In genomic region chr8:121620801-121621516, GRCm38 (mm10) we compare ENCODE assay signal across 9 mouse cellular contexts. TPM values are rescaled to one million over a fixed set of nuclear protein-coding genes. Genes with fewer than 3 reads are reported as not detected.
DNase-seq lines count a peak whose midpoint lies in the region; ATAC-seq and TF ChIP-seq lines count a peak whose summit lies in the region.
"Had no signal": no experiment of that assay in that cellular context is flagged by ENCODE, and none has a peak within 500 bp of the region (broad histone marks: within the 10 kb centered on the region; RNA-seq: fewer than 3 reads in every experiment).

No protein-coding gene starts in this region.

- no peak for TF ChIP-seq POLR2A in liver, adult 2 months (IDR thresholded peaks at IDR 0.05; ENCODE audit: extremely low read depth, insufficient read depth, low read length)

- peak; percentile 47 to 80 for DNase-seq in adrenal gland, adult (ENCODE audit: inconsistent age in 2 of 2, low spot score in 1 of 2)
- DNase-seq in adrenal gland, adult 18-20 months (ENCODE audit: low spot score in 2 of 2) = no peak
- DNase-seq in liver, adult 2 months (ENCODE audit: extremely low read depth, low read depth, low spot score) = peak; percentile 66
- no peak for DNase-seq in liver, embryonic 11.5 days (ENCODE audit: low spot score)
- peak; percentile 80 for DNase-seq in kidney, adult 18-20 months
- peak; percentile 69 for DNase-seq in lung, postnatal 14 days

- no peaks in the 10 kb centered on the region for H3K9me3 ChIP-seq in liver, embryonic 11.5 days (ENCODE audit: control insufficient read depth, low read length)
- H3K9me3 ChIP-seq: midbrain, embryonic 12.5 days had no signal

- TF ChIP-seq CTCF in liver, adult 2 months (IDR thresholded peaks at IDR 0.05; ENCODE audit: low read depth, low read length) = no peak

- H3K27ac ChIP-seq in liver, adult 2 months (replicated peaks; ENCODE audit: insufficient read depth, low read depth, low read length) = peak overlapping the region; percentile 1
- no peak overlapping the region for H3K27ac ChIP-seq in liver, embryonic 11.5 days (ENCODE audit: low read depth, low read length)
- H3K27ac ChIP-seq: midbrain, embryonic 12.5 days had no signal

- no peaks in the 10 kb centered on the region for H3K36me3 ChIP-seq in liver, adult 2 months (ENCODE audit: control insufficient read depth, insufficient read depth, low read length)
- no peaks in the 10 kb centered on the region; the same call in 1 of the 2 replicates for H3K36me3 ChIP-seq in liver, embryonic 11.5 days (ENCODE audit: control insufficient read depth, insufficient read depth, low read length)

- H3K79me2 ChIP-seq in liver, adult 2 months (ENCODE audit: control insufficient read depth, insufficient read depth, low read length) = peaks cover 55% of the 10 kb centered on the region

- no peak overlapping the region for H3K9ac ChIP-seq in liver, adult 2 months (ENCODE audit: low read depth, low read length)
- H3K9ac ChIP-seq in liver, embryonic 11.5 days (ENCODE audit: low read depth, low read length) = no peak overlapping the region
- H3K9ac ChIP-seq: midbrain, embryonic 12.5 days had no signal

- 53% methylated on average over 12 of the region's 12 CpGs for WGBS in liver, adult 2 months
- 83% methylated on average over 12 of the region's 12 CpGs for WGBS in liver, embryonic 11.5 days

- no peak overlapping the region for H3K4me2 ChIP-seq in liver, embryonic 11.5 days
- H3K4me2 ChIP-seq: midbrain, embryonic 12.5 days had no signal

- ATAC-seq in liver, embryonic 11.5 days (replicated peaks; ENCODE audit: low FRiP score) = no peak
- no peak for ATAC-seq in megakaryocyte progenitor cell, adult 5-6 weeks (replicated peaks; ENCODE audit: poor library complexity)
- no peak for ATAC-seq in inflammation-experienced regulatory T-cells, adult 6 months

- H3K4me1 ChIP-seq in liver, adult 2 months (ENCODE audit: control insufficient read depth, insufficient read depth, low read length) = peaks cover 36% of the 10 kb centered on the region
- peaks cover 6% of the 10 kb centered on the region for H3K4me1 ChIP-seq in liver, embryonic 11.5 days (replicated peaks; ENCODE audit: control insufficient read depth, insufficient read depth, low read length)

- no peak overlapping the region for H3K4me3 ChIP-seq in liver, adult 2 months (ENCODE audit: insufficient read depth, low read depth, low read length)
- H3K4me3 ChIP-seq in liver, embryonic 11.5 days (ENCODE audit: low read depth, low read length) = no peak overlapping the region
- H3K4me3 ChIP-seq: midbrain, embryonic 12.5 days had no signal

- no peaks in the 10 kb centered on the region for H3K27me3 ChIP-seq in liver, adult 2 months (ENCODE audit: control insufficient read depth, insufficient read depth, low read length)
- H3K27me3 ChIP-seq in liver, embryonic 11.5 days (replicated peaks; ENCODE audit: control insufficient read depth, insufficient read depth, low read length) = no peaks in the 10 kb centered on the region
- H3K27me3 ChIP-seq: midbrain, embryonic 12.5 days had no signal

RNA-seq across cellular contexts. Expression of gene Map1lc3b, which starts 30.8 kb away (rescaled TPM):
- 100 to 1,000 TPM; 177 to 185 TPM for total RNA-seq in adrenal gland, adult 18-20 months (2021)
- 61.9 and 79.7 TPM in 2 replicates for total RNA-seq in liver, adult 2 months (2014; rRNA removed)
- polyA plus RNA-seq in liver, adult 2 months (2012; rRNA removed) = 45.9 and 48.2 TPM in 2 replicates
- polyA plus RNA-seq in liver, embryonic 11.5 days (2014; fragmentation: Nextera tagmentation; extraction: Ambion mirVana) = 161 and 167 TPM in 2 replicates
- 73.8 and 74.5 TPM in 2 replicates for total RNA-seq in megakaryocyte progenitor cell, adult 5-6 weeks (2015)
- 65.9 and 78.6 TPM in 2 replicates for total RNA-seq in megakaryocyte progenitor cell, adult 5-6 weeks (2017)
- 100 to 1,000 TPM; 453 to 467 (median 467) TPM for polyA plus RNA-seq in inflammation-experienced regulatory T-cells, adult 6 months (2017; shearing (Covaris generic))

RNA-seq across cellular contexts. Expression of gene Zcchc14, which starts 31.7 kb away (rescaled TPM):
- 10 to 100 TPM; 31.8 to 34.6 TPM for total RNA-seq in adrenal gland, adult 18-20 months (2021)
- total RNA-seq in liver, adult 2 months (2014; rRNA removed) = 9.2 and 14.8 TPM in 2 replicates
- 13.0 and 15.6 TPM in 2 replicates for polyA plus RNA-seq in liver, adult 2 months (2012; rRNA removed)
- 6.2 and 7.3 TPM in 2 replicates for polyA plus RNA-seq in liver, embryonic 11.5 days (2014; fragmentation: Nextera tagmentation; extraction: Ambion mirVana)
- total RNA-seq in megakaryocyte progenitor cell, adult 5-6 weeks (2015) = 0.07 TPM in 1 of 2 replicates, not detected in the other
- total RNA-seq in megakaryocyte progenitor cell, adult 5-6 weeks (2017) = 0.04 TPM in 1 of 2 replicates, not detected in the other
- 1 to 10 TPM in 1 of 3 experiments, under 1 TPM in 2; 0.09 to 1.0 (median 0.22) TPM for polyA plus RNA-seq in inflammation-experienced regulatory T-cells, adult 6 months (2017; shearing (Covaris generic))

RNA-seq across cellular contexts. Expression of gene Fbxo31, which starts 42.4 kb away (rescaled TPM):
- total RNA-seq in adrenal gland, adult 18-20 months (2021) = 10 to 100 TPM; 33.6 to 45.0 TPM
- total RNA-seq in liver, adult 2 months (2014; rRNA removed) = 25.1 and 35.9 TPM in 2 replicates
- 23.0 and 26.5 TPM in 2 replicates for polyA plus RNA-seq in liver, adult 2 months (2012; rRNA removed)
- polyA plus RNA-seq in liver, embryonic 11.5 days (2014; fragmentation: Nextera tagmentation; extraction: Ambion mirVana) = 23.8 and 23.9 TPM in 2 replicates
- total RNA-seq in megakaryocyte progenitor cell, adult 5-6 weeks (2015) = 6.0 and 6.6 TPM in 2 replicates
- 6.9 and 7.1 TPM in 2 replicates for total RNA-seq in megakaryocyte progenitor cell, adult 5-6 weeks (2017)
- polyA plus RNA-seq in inflammation-experienced regulatory T-cells, adult 6 months (2017; shearing (Covaris generic)) = 1 to 10 TPM; 2.1 to 2.2 (median 2.2) TPM

Comparison
In these comparisons a context has a peak if more than half of its experiments do, and no peak if none do; other contexts are left out.
1. DNase-seq: peak in adrenal gland, adult (2 of 2), liver, adult 2 months (single experiment), kidney, adult 18-20 months (single experiment) and lung, postnatal 14 days (single experiment); none in adrenal gland, adult 18-20 months (0 of 2) and liver, embryonic 11.5 days (single experiment).